Mouse (Mus musculus): ENCODE results near the gene Kctd10. TPM values are rescaled to one million over a fixed set of nuclear protein-coding genes. Genes with fewer than 3 reads are reported as not detected.
A peak's percentile ranks its signal among the peaks of the same experiment; 100 is the strongest.

Kctd10 gene
- 86.5 to 90.0 TPM (median 87.5 TPM) in 3 replicates for total RNA-seq (2017)

GRCm38 (mm10) chr5:114380209-114381012 is at the start of gene Kctd10, which contains the start of gene Ube3b:
TSS of gene Kctd10 (minus strand) at chr5:114380508.
TSS of gene Ube3b (plus strand) at chr5:114380607.
- ATAC-seq (replicated peaks; ENCODE audit: insufficient number of reproducible peaks, low FRiP score, low TSS enrichment, poor library complexity, severe bottlenecking) = peak; percentile 70

DNA sequence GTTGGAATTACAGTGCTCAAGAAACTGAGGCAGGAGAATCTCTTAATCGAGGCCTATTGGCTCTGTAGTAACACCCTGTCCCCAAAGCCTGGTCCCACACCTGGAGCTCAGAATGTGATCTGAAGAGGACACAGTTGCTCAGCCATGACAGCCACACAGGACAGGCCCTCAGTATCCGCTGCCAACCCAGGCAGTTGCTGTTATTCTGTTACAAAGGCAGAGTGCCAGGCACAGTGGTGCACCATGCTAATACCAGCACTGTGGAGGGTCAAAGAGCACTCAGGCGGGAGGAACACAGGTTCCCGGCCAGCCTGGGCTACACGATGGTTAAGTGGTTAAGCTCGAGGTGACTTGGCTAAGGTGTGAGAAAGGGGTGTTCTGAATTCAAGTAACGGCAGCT is 49.5 kb upstream of the Kctd10 start:
- no peak for ATAC-seq (replicated peaks; ENCODE audit: insufficient number of reproducible peaks, low FRiP score, low TSS enrichment, poor library complexity, severe bottlenecking)

- ATAC-seq (replicated peaks; ENCODE audit: insufficient number of reproducible peaks, low FRiP score, low TSS enrichment, poor library complexity, severe bottlenecking) = no peak
Measured at GRCm38 (mm10) chr5:114428621-114429020, 48.3 kb upstream of the Kctd10 start.

DNA sequence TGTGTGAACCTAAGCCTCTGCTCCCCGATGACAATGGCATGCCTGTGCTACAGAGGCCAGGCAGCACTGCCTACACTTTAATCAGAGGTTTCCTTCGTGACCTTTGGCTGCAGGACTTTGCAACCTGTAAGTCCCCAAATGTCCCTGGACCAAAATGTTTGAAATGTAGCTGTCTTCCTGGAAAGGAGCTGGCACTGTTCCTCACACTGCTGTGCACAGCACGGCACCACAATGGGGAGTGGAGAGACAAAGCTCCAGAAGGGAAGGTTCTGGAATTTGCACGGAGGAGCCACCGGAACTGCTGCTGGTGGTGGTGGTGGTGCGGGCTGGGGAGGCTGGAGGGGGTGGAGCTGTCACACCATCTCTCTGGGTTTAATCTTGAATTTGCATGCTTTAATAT is 46.4 kb upstream of the Kctd10 start:
- no peak for ATAC-seq (replicated peaks; ENCODE audit: insufficient number of reproducible peaks, low FRiP score, low TSS enrichment, poor library complexity, severe bottlenecking)

- no peak for ATAC-seq (replicated peaks; ENCODE audit: insufficient number of reproducible peaks, low FRiP score, low TSS enrichment, poor library complexity, severe bottlenecking)
Measured at GRCm38 (mm10) chr5:114423961-114424360, 43.7 kb upstream of the Kctd10 start.

DNA sequence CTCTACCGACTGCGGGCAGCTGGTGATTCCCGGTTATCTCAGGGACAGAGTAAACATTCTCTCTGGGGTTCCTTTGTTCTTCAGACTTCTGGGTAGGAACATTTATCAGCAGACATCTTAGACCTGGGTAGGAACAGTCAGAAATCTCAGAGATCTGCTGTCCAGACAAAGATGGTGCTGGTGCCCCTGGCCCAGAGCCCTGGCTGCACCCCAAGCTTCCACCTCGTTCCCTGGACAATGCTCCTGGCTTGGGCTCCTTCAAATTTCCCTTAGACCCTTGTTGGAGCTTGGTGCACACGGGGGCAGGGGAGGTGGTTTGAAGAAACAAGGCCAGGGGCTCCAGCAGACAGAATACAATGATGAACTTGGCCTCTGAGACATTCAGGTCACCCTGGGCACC is 42.3 kb upstream of the Kctd10 start:
- ATAC-seq (replicated peaks; ENCODE audit: insufficient number of reproducible peaks, low FRiP score, low TSS enrichment, poor library complexity, severe bottlenecking) = no peak

DNA sequence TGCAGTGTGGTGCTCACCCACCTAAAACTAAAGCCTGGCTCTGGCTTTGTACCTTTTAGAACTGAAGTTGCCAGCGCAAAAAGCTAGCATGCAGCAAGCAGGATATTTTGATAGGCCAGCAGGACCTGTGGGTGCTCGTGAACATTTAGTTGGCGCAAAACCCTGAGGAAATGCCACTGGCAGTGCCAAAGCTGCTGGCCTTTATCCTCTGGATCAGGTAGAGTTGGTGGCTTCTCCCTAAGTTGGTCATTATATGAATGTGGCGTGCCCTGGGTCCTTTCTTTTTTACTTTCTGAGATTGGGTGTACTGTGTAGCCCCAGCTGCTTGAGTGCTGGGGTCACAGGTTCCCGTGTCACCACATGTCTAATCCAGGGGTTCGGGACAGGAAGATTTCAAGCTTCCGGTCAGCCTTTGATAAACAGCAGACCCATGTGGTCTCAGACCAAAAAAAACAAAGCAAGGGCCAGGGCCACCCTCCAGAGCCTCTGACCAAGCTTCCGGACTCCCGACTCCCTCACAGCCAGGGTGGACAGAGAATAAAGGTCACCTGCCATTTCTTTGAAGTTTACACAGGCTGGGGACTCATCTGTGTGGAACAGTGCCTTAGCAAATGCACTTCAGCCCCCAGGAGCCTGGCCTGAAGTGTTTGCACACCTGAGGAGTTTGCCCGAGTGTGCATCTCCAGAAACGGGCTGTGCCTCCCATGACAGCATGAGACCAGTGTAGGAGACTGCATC is 41.4 kb upstream of the Kctd10 start:
- ATAC-seq (replicated peaks; ENCODE audit: insufficient number of reproducible peaks, low FRiP score, low TSS enrichment, poor library complexity, severe bottlenecking) = no peak

DNA sequence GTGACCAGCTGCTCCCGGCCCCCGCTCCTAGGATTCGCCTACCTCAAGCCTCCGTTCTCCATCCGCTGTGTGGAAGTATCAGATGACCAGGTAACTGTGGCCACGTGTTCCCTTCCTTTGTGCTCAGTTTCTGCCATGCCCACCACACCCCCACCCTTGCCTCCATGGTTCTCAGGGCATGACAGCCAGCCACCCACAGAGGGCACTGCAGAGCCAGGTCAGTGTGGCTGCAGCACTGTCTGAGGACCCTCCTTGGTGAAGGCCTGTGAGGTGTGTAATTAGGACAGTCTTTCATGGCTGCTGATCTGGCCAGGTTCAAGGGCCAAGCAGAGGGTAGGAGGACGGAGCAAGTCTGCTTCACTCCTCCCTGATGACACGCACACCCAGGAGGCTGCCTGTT is 38.2 kb upstream of the Kctd10 start:
- ATAC-seq (replicated peaks; ENCODE audit: insufficient number of reproducible peaks, low FRiP score, low TSS enrichment, poor library complexity, severe bottlenecking) = no peak

GRCm38 (mm10) chr5:114416855-114417254 is 36.5 kb upstream of the Kctd10 start:
- ATAC-seq (replicated peaks; ENCODE audit: insufficient number of reproducible peaks, low FRiP score, low TSS enrichment, poor library complexity, severe bottlenecking) = no peak

- ATAC-seq (replicated peaks; ENCODE audit: insufficient number of reproducible peaks, low FRiP score, low TSS enrichment, poor library complexity, severe bottlenecking) = no peak
Measured at GRCm38 (mm10) chr5:114415606-114416005, 35.3 kb upstream of the Kctd10 start.

- no peak for ATAC-seq (replicated peaks; ENCODE audit: insufficient number of reproducible peaks, low FRiP score, low TSS enrichment, poor library complexity, severe bottlenecking)
Measured at GRCm38 (mm10) chr5:114413067-114413735, 32.9 kb upstream of the Kctd10 start.

DNA sequence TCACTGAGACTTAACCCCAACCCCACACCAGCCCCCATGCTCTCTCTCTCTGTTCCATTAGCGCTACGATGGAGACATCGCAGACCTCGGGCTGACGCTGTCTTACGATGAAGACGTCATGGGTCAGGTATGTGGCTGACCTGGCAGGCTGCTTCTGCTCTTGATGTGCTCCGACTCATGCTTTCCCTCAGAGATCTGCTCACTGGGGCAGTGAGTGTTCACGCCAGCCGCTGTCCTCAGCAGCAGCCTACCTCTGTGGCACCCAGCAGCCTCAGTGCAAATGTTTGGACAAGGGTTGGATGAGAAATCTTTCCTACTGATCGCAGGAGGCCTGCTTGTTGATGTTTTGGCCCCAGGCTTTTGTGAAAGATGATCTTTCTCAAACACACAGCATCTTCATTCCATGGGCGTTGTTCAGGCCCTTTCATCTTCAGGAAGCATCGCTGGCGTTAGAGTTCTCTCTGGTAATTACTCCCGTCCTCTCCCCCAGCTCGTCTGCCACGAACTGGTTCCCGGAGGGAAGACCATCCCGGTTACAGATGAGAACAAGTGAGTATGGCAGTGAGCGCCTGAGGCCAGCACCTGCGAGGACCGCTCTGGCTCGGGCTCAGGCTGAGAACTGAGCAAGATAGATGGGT is 32.2 kb upstream of the Kctd10 start:
- no peak for ATAC-seq (replicated peaks; ENCODE audit: insufficient number of reproducible peaks, low FRiP score, low TSS enrichment, poor library complexity, severe bottlenecking)

DNA sequence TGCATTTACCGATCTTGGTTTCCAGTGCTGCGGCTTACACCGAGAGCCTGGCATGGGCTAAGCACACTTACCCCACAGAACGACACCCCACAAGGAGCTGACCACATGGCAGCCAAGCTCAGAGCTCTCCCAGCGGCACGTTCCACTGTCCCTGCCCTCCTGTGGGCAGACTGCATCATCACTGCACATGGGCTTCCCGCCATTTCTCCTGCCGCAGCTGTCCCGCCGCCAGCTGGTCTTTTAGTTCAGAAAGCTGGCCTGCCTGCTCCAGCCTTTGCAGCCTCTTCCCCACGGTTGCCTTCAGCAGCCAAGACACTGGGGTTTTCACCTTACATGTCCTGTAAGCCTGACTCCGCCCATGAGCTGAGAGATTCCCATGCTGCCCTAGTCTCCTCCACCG is 30.1 kb upstream of the Kctd10 start:
- ATAC-seq (replicated peaks; ENCODE audit: insufficient number of reproducible peaks, low FRiP score, low TSS enrichment, poor library complexity, severe bottlenecking) = no peak

DNA sequence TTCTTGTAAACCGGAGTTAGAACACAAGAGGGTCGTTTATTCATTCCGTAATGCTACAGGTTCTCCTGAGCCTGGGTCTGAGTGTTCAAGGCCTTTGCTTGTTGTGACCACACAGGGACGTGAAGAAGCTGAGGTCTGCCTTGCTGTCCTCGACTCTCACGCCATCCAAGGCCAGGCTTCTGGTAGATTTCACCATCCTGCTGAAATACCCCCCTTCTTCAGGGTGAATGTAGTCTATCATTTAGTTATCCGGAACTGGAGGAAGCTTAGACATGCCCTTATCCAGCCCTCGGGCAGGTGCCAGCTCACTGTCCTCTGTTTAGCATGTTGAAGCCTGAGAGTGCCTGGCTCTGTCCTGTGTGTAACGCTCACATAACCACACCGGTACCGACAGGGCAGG is 28.5 kb upstream of the Kctd10 start:
- no peak for ATAC-seq (replicated peaks; ENCODE audit: insufficient number of reproducible peaks, low FRiP score, low TSS enrichment, poor library complexity, severe bottlenecking)

DNA sequence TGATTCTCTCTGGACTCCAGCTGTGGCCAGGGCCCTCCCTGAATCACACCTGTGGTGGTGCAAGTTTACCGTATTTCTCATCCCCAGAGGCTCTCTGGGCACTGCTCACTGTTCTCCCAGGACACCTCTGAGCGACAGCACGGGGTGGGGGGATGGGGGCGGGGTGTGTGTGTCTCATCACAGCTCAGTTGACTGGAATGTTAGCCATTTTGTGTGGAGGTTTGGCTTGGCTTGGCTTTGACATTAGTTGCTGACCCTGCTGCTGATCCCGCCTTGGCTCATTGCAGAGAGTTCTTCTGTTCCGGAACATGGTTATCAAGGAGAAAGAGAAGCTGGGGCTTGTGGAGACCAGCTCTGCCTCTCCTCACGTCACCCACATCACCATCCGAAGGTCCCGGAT is 27.5 kb upstream of the Kctd10 start:
- ATAC-seq (replicated peaks; ENCODE audit: insufficient number of reproducible peaks, low FRiP score, low TSS enrichment, poor library complexity, severe bottlenecking) = no peak

DNA sequence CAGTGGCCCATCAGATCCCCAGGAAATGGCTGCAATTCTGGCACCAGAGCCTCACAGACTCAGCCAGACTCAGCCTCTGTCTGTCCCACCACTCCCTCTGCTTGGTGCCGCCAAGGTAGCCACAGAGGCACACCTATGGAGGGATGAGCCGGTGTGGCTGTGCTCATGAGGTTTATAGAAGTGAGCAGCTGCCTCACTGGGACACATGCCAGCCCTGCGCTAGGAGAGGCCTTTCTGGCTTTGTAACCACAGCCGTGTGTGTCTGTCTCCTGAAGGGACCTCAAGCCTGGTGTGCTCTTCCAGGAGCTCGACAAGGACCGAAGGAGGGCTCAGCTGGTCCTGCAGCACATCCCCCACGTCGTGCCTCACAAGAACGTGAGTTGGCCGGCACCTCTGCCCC is 27.0 kb upstream of the Kctd10 start:
- no peak for ATAC-seq (replicated peaks; ENCODE audit: insufficient number of reproducible peaks, low FRiP score, low TSS enrichment, poor library complexity, severe bottlenecking)

DNA sequence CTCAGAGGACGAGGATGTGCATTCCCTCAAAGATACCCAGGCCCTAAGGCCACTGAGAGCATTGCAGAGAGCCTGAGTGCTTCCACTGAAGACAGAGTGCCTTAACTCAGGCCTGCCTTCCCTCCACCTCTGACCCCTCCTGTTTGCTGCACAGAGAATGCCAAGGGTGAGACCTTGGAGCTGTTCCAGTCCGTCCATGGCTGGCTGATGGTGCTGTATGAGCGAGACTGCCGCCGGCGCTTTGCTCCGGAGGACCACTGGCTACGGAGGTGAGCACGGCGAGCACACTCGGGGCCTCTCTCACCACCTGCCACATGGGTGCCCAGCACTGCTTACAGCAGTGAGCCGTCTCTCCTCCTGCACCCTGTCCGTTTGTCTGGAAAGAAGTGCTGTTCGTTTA is 26.3 kb upstream of the Kctd10 start:
- no peak for ATAC-seq (replicated peaks; ENCODE audit: insufficient number of reproducible peaks, low FRiP score, low TSS enrichment, poor library complexity, severe bottlenecking)

GRCm38 (mm10) chr5:114393169-114393568 is 12.9 kb upstream of the Kctd10 start:
- no peak for ATAC-seq (replicated peaks; ENCODE audit: insufficient number of reproducible peaks, low FRiP score, low TSS enrichment, poor library complexity, severe bottlenecking)

GRCm38 (mm10) chr5:114384448-114384847 is 4.1 kb upstream of the Kctd10 start:
- no peak for ATAC-seq (replicated peaks; ENCODE audit: insufficient number of reproducible peaks, low FRiP score, low TSS enrichment, poor library complexity, severe bottlenecking)

Measured in monocyte, adult 5-6 weeks (primary cell).